Mouse (Mus musculus) kidney, adult 2 months (tissue): ENCODE data around the gene Anks1.

ENCODE experiments used
- CTCF ChIP-seq: fragments of 200-500 bp; conservative IDR thresholded peaks from 2 replicates; pipeline ENCODE4 v1.5.1; 2011; ENCODE audit warnings: low read depth, mild to moderate bottlenecking, control low read depth, low read length, moderate library complexity, mixed read lengths; ENCODE audit not compliant: insufficient read depth, insufficient read length
- POLR2A ChIP-seq: fragments of 200-500 bp; IDR thresholded peaks from one replicate; pipeline ENCODE4 v1.6.1; 2011; ENCODE audit warnings: low read depth, low read length, control low read depth

DNA sequence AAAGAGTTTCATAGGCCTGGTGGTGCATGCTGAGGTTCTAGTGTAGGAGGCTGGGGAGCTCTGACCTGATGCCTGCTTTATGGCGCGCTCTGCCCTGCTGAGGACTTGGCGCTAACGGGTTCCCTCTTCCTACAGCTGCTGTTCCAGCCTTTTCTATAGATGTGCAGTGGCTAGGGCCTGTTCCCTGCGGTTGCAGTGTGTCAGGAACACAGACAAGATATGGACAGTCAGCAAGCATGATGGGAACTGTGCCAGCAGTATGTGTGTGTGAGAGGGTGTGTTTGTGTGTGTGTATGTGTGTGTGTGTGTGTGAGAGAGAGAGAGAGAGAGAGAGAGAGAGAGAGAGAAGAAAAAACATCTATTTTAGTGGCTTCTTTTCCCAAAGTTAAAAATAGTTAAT, 29.9 kb downstream of the Anks1 start:
- TF ChIP-seq CTCF (no peak), POLR2A (no peak)
